Mouse (Mus musculus): ENCODE results near the gene Prrc2a.

The Prrc2a gene

DNA sequence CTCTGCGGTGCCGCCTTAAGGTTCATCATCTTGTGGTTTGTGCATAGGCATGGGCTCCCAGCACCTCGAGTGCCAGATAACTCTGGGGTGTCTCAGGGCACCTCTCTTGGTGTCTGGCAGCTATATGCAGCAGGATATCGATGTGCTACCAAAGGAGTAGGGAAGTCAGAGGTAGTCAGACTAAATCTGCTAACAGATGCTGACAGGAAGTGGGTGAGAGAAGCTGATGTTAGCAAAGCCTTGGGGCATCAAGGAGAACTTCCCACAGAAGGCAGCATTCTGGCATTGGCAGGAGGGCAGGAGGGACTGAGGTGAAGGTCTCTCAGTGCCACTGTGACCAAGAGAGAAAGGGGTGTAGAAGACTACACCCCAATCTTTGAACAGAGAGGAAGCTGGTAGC, 25.4 kb upstream of the Prrc2a start:
- in situ Hi-C loops (cut with MseI, MboI) = no loop called here

DNA sequence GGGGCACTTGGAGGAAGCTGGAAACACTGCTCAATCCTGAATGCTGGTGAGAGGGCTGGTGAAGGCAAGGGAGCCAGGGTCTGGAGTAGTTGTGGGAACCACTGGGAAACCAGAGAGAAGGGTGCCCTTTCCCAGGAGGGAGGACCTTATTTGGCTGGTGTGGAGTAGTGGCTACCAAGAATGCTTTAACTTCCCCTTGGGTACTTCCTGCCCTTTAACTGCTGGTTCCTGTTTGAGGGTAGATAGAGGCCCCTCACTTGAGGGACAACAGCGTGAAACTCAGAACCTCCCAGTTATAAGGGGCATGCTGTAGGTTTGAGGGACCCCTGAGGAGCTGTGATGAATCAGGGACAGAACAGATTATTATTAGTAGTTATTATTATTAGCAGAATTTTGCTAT, 24.5 kb upstream of the Prrc2a start:
- in situ Hi-C loops (cut with MseI, MboI) = no loop called here

DNA sequence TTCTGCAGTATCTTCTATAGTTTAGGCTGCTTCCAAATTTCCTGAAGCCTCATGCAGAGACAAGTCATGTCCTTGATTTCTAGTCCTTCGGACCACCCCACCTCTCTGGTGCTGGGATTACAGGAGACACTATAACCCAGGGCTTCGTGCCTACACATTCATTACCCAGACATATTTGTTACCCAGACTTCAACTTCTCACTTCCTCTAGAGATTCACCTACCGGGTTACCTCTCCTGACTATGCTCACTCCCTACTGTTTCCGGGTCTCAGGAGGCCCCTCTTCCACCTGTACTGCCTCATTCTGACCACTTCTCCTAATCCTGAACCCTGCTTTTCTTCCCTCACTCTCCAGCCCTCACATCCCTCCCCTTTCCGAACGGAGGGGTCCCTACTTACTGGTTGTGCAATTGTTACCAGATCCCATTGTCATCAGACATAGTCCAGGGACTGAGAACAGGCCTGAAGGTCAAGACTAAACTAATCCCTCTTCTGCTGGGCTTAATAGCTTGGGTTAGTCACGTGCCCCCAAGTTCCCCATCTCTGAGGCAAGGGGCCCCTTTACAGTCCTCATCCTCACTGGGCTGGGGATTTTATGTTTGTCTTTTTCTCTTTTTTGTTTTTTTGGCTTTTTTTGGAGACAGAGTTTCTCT, 23.4 kb upstream of the Prrc2a start, which contains the start of gene Lst1:
Gene Lst1, minus strand, starts transcription at position 481 of the 652 bp plus-strand sequence.
- in situ Hi-C loops (cut with MseI, MboI) = no loop called here

DNA sequence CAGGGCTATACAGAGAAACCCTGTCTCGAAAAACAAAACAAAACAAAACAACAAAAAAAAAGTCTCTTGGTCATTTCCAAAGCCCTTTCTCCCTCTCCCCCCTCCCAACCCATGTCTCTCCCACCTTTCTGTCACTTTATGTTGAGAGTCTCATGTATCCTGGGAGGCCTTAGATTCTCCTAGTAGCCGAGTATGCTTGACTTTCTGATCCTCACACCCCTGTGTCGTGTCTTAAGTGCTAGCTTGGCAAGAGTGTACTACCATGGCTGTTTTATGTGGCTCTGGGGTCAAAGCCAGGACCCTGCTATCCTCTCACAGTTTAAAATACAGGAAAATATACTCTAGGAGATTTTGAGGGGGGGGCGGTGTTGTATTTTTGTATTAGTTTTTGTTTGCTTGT, 22.6 kb upstream of the Prrc2a start:
- in situ Hi-C loops (cut with MseI, MboI) = no loop called here

DNA sequence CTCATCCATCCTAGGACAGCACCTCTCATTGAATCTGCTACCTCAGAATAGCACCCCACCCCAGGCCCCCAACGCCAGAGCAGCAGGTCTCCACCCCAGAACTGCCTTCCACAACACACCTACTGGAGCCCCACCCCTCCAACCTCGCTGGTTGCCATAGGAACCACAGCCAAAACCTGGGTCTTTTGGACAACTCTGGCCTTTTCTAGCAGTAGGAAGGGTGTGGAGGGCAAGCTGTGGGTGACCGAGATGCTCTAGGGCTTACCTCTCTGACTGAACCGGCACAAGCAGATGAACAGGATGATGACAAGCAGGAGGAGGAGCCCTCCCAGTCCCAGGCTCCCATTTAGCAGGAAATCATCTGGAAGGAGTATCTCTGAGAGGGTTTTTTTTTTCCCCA, 22.0 kb upstream of the Prrc2a start:
- in situ Hi-C loops (cut with MseI, MboI) = no loop called here

DNA sequence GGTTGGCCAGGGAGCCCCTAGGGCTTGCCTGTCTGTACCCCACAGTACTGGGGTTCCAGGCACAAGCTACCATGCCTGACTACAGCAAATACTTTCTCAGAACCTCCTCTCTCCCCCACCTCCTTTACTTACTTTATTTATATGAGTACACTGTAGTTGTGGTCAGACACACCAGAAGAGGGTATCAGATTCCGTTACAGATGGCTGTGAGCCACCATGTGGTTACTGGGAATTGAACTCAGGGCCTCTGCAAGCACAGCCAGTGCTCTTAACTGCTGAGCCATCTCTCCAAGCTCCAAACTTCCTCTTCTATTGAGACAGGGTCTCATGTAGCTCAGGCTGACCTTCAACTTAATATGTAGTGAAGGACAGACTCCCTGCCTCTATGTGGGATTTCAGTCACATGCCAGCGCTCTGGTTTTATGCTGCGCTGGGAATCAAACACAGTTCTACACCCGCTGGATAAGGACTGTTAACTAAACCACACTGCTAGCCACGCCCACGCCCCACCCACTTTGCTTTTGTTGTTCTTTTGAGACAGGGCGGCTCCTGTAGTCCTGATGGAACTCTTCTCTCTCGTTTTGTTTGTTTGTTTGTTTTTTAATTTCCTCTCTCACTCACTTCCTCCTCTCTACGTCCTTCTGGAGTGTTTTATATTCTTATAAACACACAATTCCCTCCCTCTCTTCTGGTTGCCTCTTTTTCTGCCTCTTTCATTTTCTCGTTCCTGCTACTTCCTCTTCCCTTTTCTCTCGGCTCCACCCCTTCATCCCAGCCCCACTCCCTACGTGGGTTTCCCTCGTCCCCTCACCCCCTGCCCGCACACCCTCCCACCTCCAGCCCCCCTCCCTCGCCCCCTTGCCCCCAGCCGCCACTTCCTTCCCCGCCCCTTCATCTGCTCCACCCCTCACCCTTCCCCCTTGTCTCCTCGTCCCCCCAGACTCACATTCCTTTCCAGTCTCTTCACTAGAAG, 21.2 kb upstream of the Prrc2a start:
- in situ Hi-C loops (cut with MseI, MboI) = no loop called here

DNA sequence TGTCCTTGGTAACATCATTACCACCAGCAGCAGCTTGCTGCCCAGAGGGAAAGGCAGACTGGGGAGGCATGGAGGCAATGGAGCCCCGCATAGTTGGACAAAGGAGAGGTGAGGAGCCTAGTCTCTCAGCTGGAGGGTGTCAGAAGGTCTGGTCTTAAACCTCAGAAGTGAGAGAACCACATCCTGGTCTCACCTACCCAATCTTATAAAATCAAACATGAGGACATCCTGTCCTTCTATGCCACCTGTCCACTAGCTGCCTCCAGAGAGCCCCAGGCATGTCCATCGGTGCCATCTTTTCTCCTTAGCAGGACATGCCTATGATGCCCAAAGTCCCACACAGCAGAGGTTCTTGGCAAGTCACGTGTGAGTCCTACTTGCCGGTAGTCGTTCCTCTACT, 15.4 kb upstream of the Prrc2a start:
- in situ Hi-C loops (cut with MseI, MboI) = no loop called here

DNA sequence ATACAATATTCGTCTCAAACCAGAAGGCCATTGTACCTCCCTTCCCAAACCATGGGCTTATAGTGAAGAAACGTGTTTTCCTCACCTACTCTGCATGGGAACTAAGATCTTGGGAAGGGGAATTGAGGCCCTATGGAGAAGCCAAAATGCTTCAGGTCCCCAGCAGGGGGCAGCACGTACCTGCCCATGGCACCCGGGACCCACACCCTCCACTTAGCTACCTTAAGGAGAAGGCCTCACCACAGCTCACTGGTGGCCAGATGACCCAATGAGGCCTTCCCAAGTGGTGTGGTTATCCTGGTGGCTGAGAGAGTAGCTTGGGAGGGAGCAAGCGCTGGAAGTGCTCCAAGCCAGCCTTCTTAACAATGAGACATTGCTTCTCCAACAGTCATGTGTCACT, 13.8 kb upstream of the Prrc2a start:
- in situ Hi-C loops (cut with MseI, MboI) = loop anchor here in 1 of 2 experiments (5.0 kb wide), 1 partner anchor 54 kb away; the partner anchor contains the start of gene Atp6v1g2

DNA sequence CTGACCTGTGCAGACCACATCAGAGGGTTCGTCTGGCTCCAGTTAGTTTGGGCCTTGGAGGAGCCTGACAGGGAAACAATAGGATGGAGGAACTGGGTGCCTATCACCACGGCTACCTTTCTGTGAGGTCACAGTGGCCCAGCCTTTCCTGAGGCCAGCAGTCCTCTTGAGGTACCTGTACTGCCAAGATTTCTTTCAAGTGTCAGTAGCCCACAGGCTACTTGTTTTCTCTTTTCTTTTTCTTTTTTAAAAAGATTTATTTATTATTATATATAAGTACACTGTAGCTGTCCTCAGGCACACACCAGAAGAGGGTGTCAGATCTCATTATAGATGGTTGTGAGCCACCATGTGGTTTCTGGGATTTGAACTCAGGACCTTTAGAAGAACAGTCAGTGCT, 11.3 kb upstream of the Prrc2a start, which contains the start of gene Aif1:
Gene Aif1, minus strand, starts transcription at position 101 of the 400 bp plus-strand sequence.
- in situ Hi-C loops (cut with MseI, MboI) = loop anchor here in 1 of 2 experiments (5.0 kb wide), 1 partner anchor 56 kb away; the partner anchor contains the start of gene Atp6v1g2

DNA sequence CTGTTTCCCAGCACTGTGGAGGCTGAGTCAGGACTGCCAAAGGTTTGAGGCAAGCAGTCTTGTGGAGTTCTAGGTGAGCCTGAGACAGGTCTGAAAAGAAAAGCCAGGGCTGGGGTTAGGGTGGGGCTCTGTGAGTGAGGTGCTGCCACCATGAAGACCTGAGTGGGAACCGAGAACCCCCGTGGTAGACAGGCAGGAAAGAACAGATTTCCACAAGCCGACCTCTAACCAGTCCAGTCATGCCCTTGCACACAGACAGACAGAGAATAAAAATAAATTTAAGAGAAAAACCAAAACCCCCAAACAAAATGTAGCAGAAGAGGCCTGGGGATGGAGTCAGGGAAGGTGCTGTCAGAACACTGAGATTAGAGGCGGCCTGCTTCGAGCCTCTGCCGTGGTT, 10.7 kb upstream of the Prrc2a start:
- in situ Hi-C loops (cut with MseI, MboI) = loop anchor here in 1 of 2 experiments (5.0 kb wide), 1 partner anchor 57 kb away; the partner anchor contains the start of gene Atp6v1g2

DNA sequence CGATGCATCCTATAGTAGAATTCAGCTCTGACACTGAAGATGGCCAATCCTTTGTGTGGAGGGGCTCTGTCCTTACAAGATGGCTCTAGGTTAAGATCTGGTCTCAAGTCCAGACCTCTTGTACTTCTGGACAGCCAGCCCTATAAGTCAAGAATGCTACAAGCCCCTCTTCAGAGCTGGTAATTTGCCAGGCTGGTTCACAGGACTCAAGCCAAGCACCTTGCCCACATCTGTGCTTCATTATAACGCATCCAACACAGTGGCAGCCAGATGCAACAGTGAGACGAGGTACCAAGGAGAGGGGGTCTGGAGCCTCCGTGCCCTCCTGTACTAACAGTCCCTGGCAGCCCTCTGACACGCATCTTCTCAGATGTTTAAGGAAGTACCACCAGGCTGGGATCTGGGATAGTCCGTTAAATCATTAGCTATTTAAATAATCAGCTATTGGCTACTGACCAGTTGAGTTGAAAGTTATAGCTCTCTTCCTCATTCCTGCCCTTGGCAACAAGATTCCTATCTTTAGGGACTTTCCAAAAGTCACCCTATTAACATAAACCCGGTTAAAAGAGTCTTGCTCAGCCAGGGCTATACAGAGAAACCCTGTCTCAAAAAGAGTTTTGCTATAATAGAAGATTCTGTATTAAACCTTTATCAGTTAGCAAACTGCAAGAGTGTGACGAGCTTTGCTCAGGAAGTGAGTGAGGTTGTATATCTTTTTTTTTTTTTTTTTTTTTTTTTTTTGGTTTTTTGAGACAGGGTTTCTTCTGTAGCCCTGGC, 9.7 kb upstream of the Prrc2a start:
- in situ Hi-C loops (cut with MseI, MboI) = loop anchor here in 1 of 2 experiments (5.0 kb wide), 1 partner anchor 58 kb away; the partner anchor contains the start of gene Atp6v1g2

DNA sequence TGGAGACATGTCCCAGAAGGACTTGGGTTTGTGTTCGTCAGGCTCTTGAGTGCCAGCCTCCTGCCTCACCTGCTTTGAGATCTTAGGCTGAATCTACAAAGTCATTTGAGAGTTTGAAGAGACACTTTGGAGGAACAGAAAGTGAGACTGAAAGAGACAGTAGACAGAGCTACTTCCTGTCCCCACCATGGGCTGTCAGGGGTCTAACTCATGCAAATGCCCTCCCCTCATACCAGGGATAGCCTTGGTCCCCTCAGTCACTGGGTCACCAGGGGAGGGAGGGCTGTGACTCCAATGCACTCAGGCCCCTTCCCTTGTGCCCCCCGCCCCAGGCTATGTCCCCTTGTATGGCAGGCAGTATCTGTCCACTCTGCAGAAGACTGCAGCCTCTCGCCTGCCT, 8.6 kb upstream of the Prrc2a start:
- in situ Hi-C loops (cut with MseI, MboI) = loop anchor here in 1 of 2 experiments (5.0 kb wide), 1 partner anchor 59 kb away; the partner anchor contains the start of gene Atp6v1g2

DNA sequence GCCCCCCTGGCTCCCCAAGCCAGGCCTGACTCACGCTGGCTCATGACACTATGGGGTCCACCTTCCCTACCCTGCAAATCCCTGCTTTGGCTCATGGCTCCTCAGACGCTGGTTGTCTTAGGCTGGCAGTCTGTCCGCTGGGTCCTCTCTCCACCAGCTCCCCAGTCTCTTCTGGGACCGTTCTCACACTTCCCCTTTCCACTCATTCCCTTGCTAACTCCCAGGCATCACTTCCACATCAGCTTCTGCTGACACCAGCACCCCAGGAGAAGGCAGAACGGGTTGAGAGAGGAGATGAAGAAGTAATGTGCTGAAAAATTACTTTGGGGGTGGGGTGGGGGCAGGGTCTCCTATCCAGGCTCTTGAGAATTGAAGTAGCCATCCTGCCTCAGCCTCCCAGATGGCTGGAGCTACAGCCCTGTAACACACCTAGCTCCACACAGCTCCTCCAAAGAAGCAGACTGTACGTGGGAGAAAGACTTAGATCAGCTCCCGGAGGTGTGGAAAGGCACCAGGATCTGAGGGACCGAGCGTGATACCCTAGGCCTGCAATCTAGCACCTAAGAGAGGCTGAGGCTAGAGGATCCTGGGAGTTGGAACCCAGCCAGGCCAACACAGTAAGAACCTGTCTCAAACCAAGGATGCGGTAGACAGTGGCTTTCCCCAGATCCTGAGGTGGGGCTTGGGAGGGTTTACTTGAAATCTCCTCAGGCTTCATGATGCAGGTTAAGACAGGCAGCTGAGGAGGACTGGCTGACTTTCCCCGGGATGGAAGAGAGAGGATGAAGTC, 7.9 kb upstream of the Prrc2a start:
- in situ Hi-C loops (cut with MseI, MboI) = loop anchor here in 1 of 2 experiments (5.0 kb wide), 1 partner anchor 60 kb away; the partner anchor contains the start of gene Atp6v1g2

DNA sequence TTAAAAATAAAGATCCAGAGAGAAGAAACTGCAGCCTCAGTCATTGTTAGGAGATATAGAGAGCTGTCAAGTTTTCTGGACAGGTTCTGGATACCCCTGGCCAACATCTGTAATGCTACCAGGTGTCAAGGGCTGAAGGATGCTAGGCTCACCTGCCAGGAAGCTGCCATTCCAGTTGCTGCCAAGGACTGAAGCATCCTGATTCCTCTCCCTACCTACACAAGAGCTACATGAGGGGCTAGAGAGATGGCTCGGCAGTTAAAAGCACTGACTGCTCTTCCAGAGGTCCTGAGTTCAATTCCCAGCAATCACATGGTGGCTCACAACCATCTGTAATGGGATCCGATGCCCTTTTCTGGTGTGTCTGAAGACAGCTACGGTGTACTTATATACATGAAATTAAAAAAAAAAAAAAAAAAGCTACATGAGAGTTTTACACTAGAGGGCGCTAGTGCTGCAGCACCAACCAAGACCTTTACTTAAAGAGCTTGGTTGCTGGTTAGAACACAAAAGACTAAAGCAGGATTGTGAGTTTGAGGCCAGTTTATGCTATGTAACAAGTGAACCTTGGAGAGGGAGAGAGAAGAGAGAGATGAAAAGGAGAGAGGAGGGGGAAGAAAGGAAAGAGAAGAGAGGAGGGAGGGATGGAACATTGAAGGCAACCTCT, 4.0 kb upstream of the Prrc2a start:
- in situ Hi-C loops (cut with MseI, MboI) = no loop called here

DNA sequence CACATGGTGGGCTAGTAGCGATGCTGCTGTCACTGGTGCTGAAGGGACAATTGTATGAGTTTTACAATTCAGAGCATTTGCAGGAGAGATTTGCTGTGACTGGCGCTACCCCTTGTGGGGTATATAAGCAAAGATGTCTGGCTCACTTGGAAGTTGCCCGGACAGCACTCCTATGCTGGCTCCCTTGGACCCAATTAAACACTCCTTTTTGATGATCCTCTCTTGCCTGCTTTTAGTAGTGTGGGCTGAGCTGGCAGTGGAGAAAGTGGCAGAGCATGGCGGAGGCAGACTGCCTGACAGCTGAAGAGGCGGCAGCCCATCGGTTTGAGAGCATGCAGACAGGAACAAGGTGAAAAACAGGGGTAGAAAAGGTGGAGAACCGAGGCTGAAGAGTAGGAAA, 3.1 kb upstream of the Prrc2a start:
- in situ Hi-C loops (cut with MseI, MboI) = no loop called here

DNA sequence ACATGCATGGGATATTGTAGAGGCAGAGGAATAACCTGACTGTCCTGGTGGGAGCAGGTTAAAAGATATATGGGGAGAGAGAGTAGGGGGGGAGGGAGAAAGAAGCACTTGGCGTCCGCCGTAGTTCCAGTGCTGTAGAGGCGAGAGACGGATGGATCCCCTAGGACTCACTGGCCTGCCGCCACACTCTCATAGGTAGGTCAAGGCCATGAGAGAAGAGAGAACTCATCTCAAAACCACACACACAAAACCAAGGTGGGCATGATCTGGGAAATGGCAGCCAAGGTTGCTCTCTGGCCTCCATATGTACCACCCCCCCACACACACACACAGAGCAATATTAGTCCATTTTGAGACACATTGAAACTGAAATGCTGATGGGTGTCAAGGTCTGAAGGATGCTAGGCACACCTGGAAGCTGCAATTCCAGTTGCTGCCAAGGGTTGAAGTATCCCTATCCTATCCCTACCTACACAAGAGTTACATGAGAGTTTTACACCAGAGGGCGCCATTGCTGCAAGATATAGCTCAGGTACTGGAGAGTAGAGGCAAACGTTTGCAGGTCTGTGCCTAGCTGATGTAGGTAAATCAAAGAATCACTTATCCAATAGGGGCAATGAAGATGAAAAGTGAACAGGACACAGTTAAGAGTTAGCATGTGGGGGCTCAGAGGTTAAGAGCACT, 1.8 kb upstream of the Prrc2a start:
- in situ Hi-C loops (cut with MseI, MboI) = no loop called here

DNA sequence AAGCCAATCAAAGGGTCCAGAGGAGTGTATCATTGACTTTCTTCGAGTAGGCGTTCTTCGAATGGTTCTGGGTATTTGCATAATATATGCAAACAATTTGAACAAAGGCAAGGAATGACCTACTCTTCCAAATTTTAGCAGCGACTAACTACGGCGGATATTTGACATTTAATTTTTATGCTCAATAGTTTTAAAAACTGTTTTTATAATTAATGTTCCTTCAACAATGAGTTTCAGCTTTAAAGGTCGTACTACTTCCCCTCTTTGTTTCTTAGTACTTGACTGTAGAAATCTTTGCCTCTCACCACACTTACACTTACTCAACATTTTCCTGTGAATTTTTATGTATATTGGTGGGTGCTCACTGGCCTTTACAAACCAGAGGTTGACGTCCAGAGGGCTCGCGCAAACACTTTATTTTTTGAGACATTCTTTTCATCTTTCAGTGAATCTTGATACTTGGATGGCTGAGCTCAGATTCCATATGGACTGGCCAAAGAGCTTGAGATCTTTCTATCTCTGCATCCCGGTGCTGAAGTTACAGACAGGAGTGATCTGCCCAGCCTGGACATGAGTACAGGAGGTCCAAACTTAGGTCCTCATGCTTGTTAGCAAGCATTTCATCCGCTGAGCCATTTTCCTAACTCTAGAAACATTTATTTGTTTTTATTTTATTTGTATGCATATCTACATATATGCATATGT, 906 bp upstream of the Prrc2a start:
- in situ Hi-C loops (cut with MseI, MboI) = no loop called here

DNA sequence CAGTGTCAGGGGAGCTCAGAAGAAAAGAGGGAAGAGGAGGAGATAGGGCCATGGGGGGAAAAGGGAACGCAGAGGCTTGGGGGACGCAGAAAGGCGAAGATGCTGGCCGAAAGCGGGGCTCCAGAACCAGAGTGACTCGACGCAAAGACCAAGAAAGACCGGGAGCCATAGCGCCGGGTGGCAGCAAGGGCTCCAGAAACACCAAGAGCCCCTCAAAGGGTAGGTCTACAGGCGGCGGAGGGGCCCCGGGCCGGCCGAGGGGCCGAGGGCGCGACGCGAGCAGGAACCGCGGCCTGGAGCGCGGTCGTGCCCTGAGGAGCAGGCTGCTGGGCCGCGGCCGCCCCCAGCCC, 504 bp downstream of the Prrc2a start:
- in situ Hi-C loops (cut with MseI, MboI) = no loop called here
